Mouse (Mus musculus) liver, embryonic 13.5 days (tissue): ENCODE results near the gene Tjap1. TPM values are rescaled to one million over a fixed set of nuclear protein-coding genes. Genes with fewer than 3 reads are reported as not detected.
A peak's percentile ranks its signal among the peaks of the same experiment; 100 is the strongest.

ENCODE experiments used
- ATAC-seq: fragments of 200-750 bp; cut with Nextera tagmentation; 2 replicates; pipeline ENCODE4 v1.8.0; 2017; ENCODE audit warnings: low read depth, mild to moderate bottlenecking, moderate number of reproducible peaks, moderate library complexity
- DNase-seq: peaks from one replicate; pipeline ENCODE4 v3.0.0; 2022
- H3K27ac ChIP-seq: fragments of 300-500 bp; sonication (generic); 2 replicates; pipeline ENCODE4 v1.5.1; 2015; ENCODE audit warnings: moderate library complexity, mild to moderate bottlenecking, inconsistent platforms
- H3K27me3 ChIP-seq: fragments of 300-500 bp; sonication (generic); 2 replicates; pipeline ENCODE4 v1.6.1; 2015; ENCODE audit warnings: mild to moderate bottlenecking, inconsistent platforms
- H3K36me3 ChIP-seq: fragments of 300-500 bp; sonication (generic); 2 replicates; pipeline ENCODE4 v1.6.1; 2015; ENCODE audit warnings: mild to moderate bottlenecking, inconsistent platforms
- H3K4me1 ChIP-seq: fragments of 300-500 bp; sonication (generic); replicated peaks from 2 replicates; pipeline ENCODE4 v1.6.1; 2015; ENCODE audit warnings: inconsistent platforms
- H3K4me2 ChIP-seq: fragments of 300-500 bp; sonication (generic); 2 replicates; pipeline ENCODE4 v1.6.1; 2015; ENCODE audit warnings: inconsistent platforms, mild to moderate bottlenecking, moderate library complexity
- H3K4me3 ChIP-seq: fragments of 300-500 bp; sonication (generic); replicated peaks from 2 replicates; pipeline ENCODE4 v1.5.1; 2015; ENCODE audit warnings: mild to moderate bottlenecking, inconsistent platforms
- H3K9ac ChIP-seq: fragments of 300-500 bp; sonication (generic); 2 replicates; pipeline ENCODE4 v1.6.1; 2015; ENCODE audit warnings: mild to moderate bottlenecking, inconsistent platforms
- H3K9me3 ChIP-seq: fragments of 300-500 bp; sonication (generic); replicated peaks from 2 replicates; pipeline ENCODE4 v1.6.1; 2016; ENCODE audit warnings: inconsistent platforms
- WGBS: fragments of 180-500 bp; shearing (Covaris S2); methylation state at CpG from one replicate; pipeline ENCODE4 v1.1.7; 2015; ENCODE audit not compliant: insufficient replicate concordance; 5-methylcytosine and 5-hydroxymethylcytosine counted together
- polyA plus RNA-seq: library from polyadenylated mRNA; unstranded; fragments of >200 nt; fragmentation: Nextera tagmentation; extraction: Ambion mirVana; gene quantifications from 2 replicates; pipeline ENCODE4 v1.2.1, GENCODE M21; 2015

Gene Tjap1
- polyA plus RNA-seq, 1 experiment from 2014 or later = 11.2 TPM

DNA sequence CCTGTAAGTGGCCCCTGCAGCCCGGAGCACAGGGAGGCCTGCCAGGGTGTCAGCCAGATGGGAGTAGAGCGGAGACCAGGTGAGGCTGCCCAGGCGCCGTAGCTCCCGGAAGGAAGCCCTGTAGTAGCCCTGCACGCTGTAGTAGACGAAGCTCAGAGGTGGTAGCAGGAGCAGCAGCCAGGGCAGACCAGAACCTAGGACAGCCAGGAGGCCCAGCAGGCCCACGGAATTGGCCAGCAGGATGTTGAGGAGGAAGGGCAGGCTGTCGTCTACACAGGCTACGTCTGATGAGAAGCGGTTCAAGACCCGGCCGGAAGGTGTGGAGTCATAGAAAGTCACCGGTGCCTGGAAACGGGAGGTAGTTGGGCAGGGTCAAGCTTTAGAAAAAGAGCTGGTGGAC lies 24.1 kb upstream of the Tjap1 start:
- Histone ChIP-seq H3K27me3 (no peaks in the 10 kb centered on the region), H3K9me3 (no peaks in the 10 kb centered on the region), H3K4me1 (no peaks in the 10 kb centered on the region), H3K4me2 (no peak overlapping the region), H3K36me3 (no peaks in the 10 kb centered on the region), H3K27ac (no peak overlapping the region), H3K4me3 (no peak overlapping the region), H3K9ac (no peak overlapping the region)
- DNase-seq (no peak), ATAC-seq (no peak)
- WGBS = 79% methylated on average over 15 of the region's 15 CpGs

DNA sequence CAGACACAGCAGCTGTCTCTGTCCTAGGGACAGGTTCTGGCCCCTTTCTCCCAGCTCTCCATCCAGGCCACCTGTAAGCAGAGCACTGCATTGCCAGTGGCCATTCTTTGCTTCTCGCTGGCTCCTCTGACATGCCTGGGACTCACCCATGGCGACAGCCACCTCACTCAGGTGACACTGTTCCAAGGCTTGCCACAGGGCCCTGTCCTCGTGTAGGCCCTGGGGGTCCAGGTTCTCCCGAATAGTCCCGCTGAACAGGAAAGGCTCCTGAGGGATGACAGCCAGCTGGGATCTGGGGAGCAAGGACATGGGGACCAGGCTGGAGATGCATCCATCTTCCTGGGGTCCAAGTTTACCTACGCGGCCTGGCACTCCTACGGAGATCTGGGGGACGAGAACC lies 21.4 kb upstream of the Tjap1 start:
- Histone ChIP-seq H3K27me3 (peaks cover 18% of the 10 kb centered on the region), H3K4me2 (no peak overlapping the region), H3K36me3 (no peaks in the 10 kb centered on the region), H3K4me1 (no peaks in the 10 kb centered on the region), H3K9ac (no peak overlapping the region), H3K27ac (no peak overlapping the region), H3K9me3 (no peaks in the 10 kb centered on the region), H3K4me3 (no peak overlapping the region)
- no peak for DNase-seq
- no peak for ATAC-seq
- 81% methylated on average over 9 of the region's 9 CpGs for WGBS

DNA sequence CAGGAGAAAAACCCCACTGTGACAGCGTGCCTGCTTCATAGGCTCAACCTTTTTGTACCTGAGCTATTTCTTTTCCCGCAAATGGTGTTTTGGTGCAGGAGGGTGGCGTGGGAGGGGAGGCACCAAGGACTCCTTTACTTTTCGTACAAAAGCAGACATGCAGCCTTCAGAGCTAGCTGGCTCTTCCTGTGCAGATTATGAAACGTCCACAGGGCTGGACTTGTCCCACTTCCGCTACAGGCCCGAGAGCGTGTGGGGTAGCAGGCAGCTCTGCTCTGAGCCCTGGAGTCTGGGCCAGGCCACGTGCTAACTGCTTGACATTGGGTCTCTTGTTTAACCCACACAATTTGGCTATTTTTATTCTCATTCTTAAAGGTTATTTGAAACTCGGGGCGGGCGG lies 19.1 kb upstream of the Tjap1 start:
- peaks cover 12% of the 10 kb centered on the region for H3K4me1 ChIP-seq
- no peak for DNase-seq
- no peak overlapping the region for H3K4me3 ChIP-seq
- ATAC-seq = no peak
- H3K9me3 ChIP-seq = no peaks in the 10 kb centered on the region
- H3K4me2 ChIP-seq = no peak overlapping the region
- no peak overlapping the region for H3K27ac ChIP-seq
- peaks cover 41% of the 10 kb centered on the region for H3K27me3 ChIP-seq
- no peaks in the 10 kb centered on the region for H3K36me3 ChIP-seq
- WGBS = 62% methylated on average over 12 of the region's 12 CpGs
- H3K9ac ChIP-seq = no peak overlapping the region

DNA sequence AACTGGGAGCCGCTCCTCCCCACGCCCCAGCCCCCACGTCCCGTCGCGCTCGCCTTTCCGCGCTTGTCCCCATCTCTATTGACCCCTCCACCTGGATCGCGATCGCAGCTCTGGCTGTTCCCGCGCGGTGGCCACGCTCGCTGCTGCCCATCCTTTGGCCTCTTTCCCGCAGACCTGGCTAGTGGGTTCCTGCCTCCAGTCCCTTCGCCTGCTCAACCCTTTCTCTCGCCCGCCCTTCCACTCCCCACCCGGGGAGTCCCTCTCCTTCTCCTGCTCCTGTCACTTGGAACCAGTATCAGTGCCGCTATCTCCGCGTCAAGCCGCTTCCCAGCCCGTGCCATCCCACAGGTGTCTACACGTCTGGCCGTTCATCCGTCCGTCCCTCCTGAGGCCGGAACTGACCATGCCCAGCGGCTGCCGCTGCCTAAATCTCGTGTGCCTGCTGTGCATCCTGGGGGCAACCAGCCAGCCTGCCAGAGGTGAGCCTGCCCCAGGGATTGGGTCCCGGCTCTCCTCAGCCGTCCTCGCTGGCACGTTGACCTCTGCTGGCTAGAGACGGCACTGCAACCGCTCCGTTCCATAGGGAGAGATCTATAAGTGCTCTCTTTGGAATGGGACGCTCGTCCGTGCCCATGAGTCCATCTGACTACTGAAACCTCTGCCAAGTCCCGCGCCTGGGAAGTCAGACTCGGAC lies 15.5 kb upstream of the Tjap1 start:
- H3K27me3 ChIP-seq = peaks cover 72% of the 10 kb centered on the region
- 1% methylated on average over 48 of the region's 48 CpGs for WGBS
- H3K36me3 ChIP-seq = no peaks in the 10 kb centered on the region
- peak overlapping the region; percentile 73 for H3K4me2 ChIP-seq
- DNase-seq (peak; percentile 54), ATAC-seq (peak; percentile 62; the same call in 1 of the 2 replicates)
- no peaks in the 10 kb centered on the region for H3K9me3 ChIP-seq
- peak overlapping the region; percentile 54 for H3K4me3 ChIP-seq
- no peak overlapping the region for H3K9ac ChIP-seq
- no peak overlapping the region for H3K27ac ChIP-seq
- H3K4me1 ChIP-seq = peaks cover 12% of the 10 kb centered on the region

DNA sequence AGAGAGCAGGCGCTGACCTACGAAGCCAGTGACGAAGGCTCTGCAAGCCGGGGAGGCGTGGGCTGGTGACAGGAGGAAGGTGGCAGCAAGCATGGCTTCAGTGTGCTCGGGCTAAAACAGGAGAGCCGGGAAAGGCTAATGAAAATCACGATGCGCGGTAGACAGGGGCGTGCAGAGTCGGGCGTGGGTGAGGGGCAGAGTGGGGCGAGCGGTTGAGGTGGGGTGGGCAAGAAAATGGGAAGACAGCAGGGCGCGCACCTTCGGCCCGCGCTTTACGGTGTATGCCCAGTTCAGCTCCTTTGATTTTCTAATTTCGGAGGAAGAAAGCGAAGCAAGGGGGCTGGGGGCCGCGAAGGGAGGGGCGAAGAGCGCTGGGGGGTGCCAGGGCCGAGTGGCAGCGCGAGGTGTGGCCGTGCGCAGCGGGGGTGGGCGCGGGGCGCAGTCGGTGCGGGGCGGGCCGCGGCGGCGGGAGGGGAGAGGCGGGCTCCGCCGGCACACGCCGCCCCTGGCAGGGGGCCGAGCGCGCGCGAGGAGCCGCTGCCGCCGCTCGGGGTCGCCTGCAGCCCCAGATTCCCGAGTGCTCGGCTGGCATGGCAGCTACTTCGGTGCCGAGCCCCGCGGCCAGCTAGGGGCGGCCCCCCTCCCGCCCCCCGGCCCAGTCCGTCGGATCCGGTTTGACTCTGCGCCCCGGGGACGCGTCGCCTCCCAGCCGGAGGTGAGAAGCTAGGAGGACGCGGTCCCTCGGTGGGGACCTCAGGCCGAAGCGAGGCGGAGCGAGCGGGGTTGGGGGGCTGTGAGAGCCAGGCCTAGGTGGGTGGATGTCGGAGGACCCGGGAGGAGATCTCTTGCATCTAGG lies 14.8 kb upstream of the Tjap1 start, which contains the start of gene Dlk2:
Gene Dlk2 (plus strand): TSS at position 58 of the 856 bp plus-strand sequence.
- H3K4me3 ChIP-seq = peak within 1 kb of the TSS; percentile 54
- WGBS = 1% methylated on average over 61 of the region's 86 CpGs
- no peaks in the 10 kb centered on the region for H3K9me3 ChIP-seq
- DNase-seq (no peak), ATAC-seq (no peak)
- H3K9ac ChIP-seq = peak within 1 kb of the TSS; percentile 54
- H3K4me1 ChIP-seq = peaks cover 12% of the 10 kb centered on the region
- H3K27ac ChIP-seq = no peak within 1 kb of the TSS
- peak within 1 kb of the TSS; percentile 73 for H3K4me2 ChIP-seq
- no peaks in the 10 kb centered on the region for H3K36me3 ChIP-seq
- peaks cover 78% of the 10 kb centered on the region for H3K27me3 ChIP-seq

DNA sequence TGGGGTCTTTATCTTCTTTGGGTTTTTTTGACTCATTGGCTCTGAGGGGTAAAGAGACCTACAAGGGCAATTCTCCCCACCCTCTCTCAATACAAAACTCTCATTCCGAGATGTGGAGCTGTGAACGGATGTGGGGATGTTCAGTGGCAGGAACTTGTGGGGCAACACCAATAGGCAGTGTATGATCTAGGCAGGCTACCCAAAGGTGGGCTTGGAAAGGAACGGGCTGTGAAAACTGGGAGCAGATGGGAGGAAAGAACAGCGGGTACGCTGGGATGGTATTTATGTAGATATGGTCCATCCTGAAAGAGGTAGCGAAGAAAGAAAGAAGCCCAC lies 14.2 kb upstream of the Tjap1 start:
- Histone ChIP-seq H3K4me1 (peaks cover 12% of the 10 kb centered on the region), H3K4me2 (peak overlapping the region; percentile 73), H3K4me3 (peak overlapping the region; percentile 54), H3K27me3 (peaks cover 83% of the 10 kb centered on the region), H3K36me3 (no peaks in the 10 kb centered on the region), H3K9ac (no peak overlapping the region), H3K27ac (no peak overlapping the region), H3K9me3 (no peaks in the 10 kb centered on the region)
- DNase-seq = no peak
- WGBS = 12% methylated on average over 6 of the region's 6 CpGs
- ATAC-seq = no peak

DNA sequence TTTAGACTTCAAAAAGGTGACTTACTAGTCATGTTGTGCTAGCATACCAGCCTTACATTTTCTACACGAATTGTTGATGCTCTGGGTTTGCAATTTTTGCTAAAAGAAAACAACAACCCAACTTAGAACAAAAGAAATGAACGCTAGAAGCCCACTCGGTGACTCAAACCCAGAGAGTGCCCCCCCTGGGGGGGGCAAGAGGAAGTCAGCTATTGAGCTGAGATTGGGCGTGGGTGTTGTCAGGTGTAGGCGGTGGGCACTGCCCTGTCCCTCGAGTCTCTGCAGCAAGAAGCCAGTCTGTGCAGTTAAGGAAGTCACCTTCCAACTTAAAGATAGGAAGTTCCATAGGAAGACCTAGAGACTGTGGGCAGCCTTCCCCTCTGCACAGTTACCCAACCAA lies 13.8 kb upstream of the Tjap1 start:
- WGBS = 15% methylated on average over 6 of the region's 6 CpGs
- Histone ChIP-seq H3K27me3 (peaks cover 86% of the 10 kb centered on the region), H3K27ac (no peak overlapping the region), H3K36me3 (no peaks in the 10 kb centered on the region), H3K4me1 (peaks cover 12% of the 10 kb centered on the region), H3K9me3 (no peaks in the 10 kb centered on the region), H3K9ac (no peak overlapping the region), H3K4me3 (no peak overlapping the region), H3K4me2 (no peak overlapping the region)
- ATAC-seq (no peak), DNase-seq (no peak)

DNA sequence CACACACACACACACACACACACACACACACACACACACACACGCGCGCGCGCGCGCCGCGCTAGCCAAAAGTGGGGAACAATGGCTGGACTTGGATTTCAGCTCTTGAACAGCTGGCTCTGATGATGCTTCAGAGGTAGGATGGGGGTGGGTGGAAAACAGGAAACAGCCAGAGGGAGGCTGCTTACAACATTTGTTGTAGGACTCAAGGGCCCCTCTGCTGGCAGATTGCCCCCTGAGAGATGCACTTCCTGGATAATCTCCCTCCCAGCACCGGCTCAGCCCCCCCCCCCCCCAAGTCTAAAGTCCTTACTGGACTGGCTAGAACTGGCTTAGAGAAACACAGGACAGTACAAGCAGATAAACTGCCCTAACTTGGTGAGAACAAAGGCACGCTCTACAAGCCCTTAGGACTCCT lies 4.9 kb upstream of the Tjap1 start:
- Histone ChIP-seq H3K36me3 (no peaks in the 10 kb centered on the region), H3K27ac (no peak overlapping the region), H3K9ac (no peak overlapping the region), H3K4me2 (no peak overlapping the region), H3K4me1 (peaks cover 9% of the 10 kb centered on the region), H3K4me3 (no peak overlapping the region), H3K9me3 (no peaks in the 10 kb centered on the region), H3K27me3 (peaks cover 33% of the 10 kb centered on the region)
- no peak for DNase-seq
- 51% methylated on average over 11 of the region's 11 CpGs for WGBS
- no peak for ATAC-seq

DNA sequence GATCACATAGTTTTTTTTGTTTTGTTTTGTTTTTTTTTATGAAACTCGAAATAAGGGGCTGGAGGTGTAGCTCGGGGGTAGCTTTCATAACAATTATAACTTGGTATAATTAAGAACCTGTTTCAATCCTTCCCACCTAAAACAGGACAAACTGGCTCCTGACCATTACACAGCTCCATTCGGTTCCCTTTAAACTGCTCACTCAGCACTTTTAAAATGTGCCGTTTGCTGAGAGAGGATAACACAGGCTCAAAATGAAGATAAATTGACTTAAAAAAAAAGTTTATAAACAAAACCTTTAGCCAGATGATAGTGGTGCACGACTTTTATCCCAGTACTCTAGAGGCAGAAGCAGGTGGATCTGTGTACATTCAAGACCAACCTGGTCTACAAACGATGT lies 2.6 kb upstream of the Tjap1 start:
- Histone ChIP-seq H3K36me3 (peaks cover under 1% of the 10 kb centered on the region), H3K4me1 (peaks cover 26% of the 10 kb centered on the region), H3K4me3 (no peak overlapping the region), H3K9me3 (no peaks in the 10 kb centered on the region), H3K4me2 (no peak overlapping the region), H3K27me3 (peaks cover 18% of the 10 kb centered on the region), H3K9ac (no peak overlapping the region), H3K27ac (no peak overlapping the region)
- WGBS = 43% methylated on average over 6 of the region's 6 CpGs
- ATAC-seq (no peak), DNase-seq (no peak)

DNA sequence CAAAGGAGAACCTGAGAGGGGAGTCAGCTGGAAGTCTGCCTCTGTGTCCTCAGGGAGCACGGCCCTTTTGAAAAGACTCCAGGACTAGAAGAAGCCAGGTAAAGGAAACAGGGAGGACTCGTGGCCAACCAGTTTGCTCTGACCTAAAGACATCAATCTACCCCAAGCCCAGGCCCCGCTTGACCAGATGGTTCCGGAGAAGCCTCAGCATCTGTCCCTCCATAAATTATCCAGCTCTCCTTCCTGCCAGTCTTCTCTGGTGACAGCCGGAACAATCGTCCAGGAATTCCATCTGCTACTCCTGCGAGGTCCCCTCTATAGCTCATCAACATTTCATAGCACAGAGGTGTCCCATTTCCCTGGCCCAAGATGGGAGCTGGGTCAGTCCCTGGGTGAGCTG lies 1.8 kb upstream of the Tjap1 start:
- H3K36me3 ChIP-seq = peaks cover 8% of the 10 kb centered on the region
- no peak overlapping the region for H3K4me2 ChIP-seq
- H3K4me3 ChIP-seq = no peak overlapping the region
- no peak overlapping the region for H3K27ac ChIP-seq
- H3K27me3 ChIP-seq = peaks cover 13% of the 10 kb centered on the region; the same call in 1 of the 2 replicates
- no peak overlapping the region for H3K9ac ChIP-seq
- peaks cover 26% of the 10 kb centered on the region for H3K4me1 ChIP-seq
- H3K9me3 ChIP-seq = no peaks in the 10 kb centered on the region
- no peak for ATAC-seq
- WGBS = 47% methylated on average over 7 of the region's 7 CpGs
- no peak for DNase-seq

DNA sequence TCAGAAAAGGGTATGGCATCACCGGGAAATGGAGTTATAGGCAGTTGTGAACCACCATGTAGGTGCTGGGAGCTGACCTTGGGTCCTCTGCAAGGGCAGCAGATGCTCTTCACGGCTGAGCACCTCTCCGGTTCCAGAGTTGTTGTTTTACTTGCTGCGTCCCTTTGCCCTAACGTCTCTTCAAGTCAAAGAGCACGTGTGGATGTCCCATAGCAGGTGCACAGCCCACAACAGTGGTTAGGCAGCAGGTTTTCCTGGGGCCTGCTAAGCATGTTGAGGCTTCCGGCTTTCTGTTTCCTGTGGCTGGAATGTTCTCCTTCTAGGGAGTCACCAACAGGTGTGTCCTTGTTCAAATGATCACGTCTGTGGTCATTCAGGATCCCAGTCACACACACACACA lies 1.1 kb upstream of the Tjap1 start:
- H3K27me3 ChIP-seq = 0 out of 2 replicates have a peak, but pooled peaks cover 5% of the 10 kb centered on the region
- DNase-seq = no peak
- 74% methylated on average over 8 of the region's 8 CpGs for WGBS
- peaks cover 26% of the 10 kb centered on the region for H3K4me1 ChIP-seq
- no peak overlapping the region for H3K4me3 ChIP-seq
- no peaks in the 10 kb centered on the region for H3K9me3 ChIP-seq
- no peak for ATAC-seq
- H3K36me3 ChIP-seq = peaks cover 16% of the 10 kb centered on the region
- no peak overlapping the region for H3K9ac ChIP-seq
- H3K27ac ChIP-seq = no peak overlapping the region
- no peak overlapping the region for H3K4me2 ChIP-seq
